Mouse (Mus musculus): ENCODE results near the gene Klrb1a. TPM values are rescaled to one million over a fixed set of nuclear protein-coding genes. Genes with fewer than 3 reads are reported as not detected.
A peak's percentile ranks its signal among the peaks of the same experiment; 100 is the strongest.
"Not testable (repeated sequence)": the region's sequence is repeated elsewhere in the genome, so short reads cannot be mapped to it uniquely, and the experiment has no call there.

Gene Klrb1a
- total and polyA plus RNA-seq, 3 experiments = not detected

DNA sequence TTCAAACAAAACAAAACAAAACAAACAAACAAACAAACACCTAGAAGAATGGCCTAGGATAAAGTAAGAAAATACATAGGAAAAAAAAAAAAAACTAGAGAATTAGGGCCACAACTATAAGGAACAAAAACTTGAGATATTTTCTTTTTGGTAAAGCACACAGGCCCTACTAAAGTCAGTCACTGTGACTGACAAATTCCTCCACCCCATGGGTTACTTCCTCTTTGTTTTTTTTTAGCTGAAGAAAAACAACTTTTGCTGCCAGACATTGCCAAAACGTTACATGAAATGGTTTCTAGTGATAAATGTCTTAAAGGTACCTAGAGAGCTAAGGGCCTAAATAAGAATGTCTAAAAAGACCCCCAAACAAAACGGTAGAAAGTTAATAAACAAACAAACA lies 20.7 kb upstream of the Klrb1a start:
- H3K27ac ChIP-seq (ENCODE audit: insufficient read depth, low read depth) = no peak overlapping the region
- no peak overlapping the region for H3K4me2 ChIP-seq (ENCODE audit: insufficient read depth, low read depth, poor library complexity, severe bottlenecking)
- H3K4me3 ChIP-seq (replicated peaks in 1 of 3; ENCODE audit: low read depth in 2 of 3, low read length in 2 of 3, poor library complexity in 1 of 3) = no peak overlapping the region
- peak; percentile 18 for DNase-seq (ENCODE audit: extremely low read depth)
- H3K9me3 ChIP-seq (replicated peaks; ENCODE audit: low read length) = no peaks in the 10 kb centered on the region
- dilution Hi-C loops (cut with MboI; ENCODE audit: extremely low pct_ligation_motif_present, extremely low pct_unique_long_range_greater_than_20kb, low sequenced_read_pairs) (no loop called here), in situ Hi-C loops (cut with MboI; ENCODE audit: low pct_ligation_motif_present, low pct_unique_long_range_greater_than_20kb, low sequenced_read_pairs) (no loop called here)
- TF ChIP-seq ZNF384 (IDR thresholded peaks at IDR 0.05; ENCODE audit: low read depth, low read length) (peak; percentile 43; the same call in 1 of the 2 replicates), SIN3A (IDR thresholded peaks at IDR 0.05; ENCODE audit: low read length) (no peak)
- H3K27me3 ChIP-seq (replicated peaks) = no peaks in the 10 kb centered on the region
- no peaks in the 10 kb centered on the region for H3K79me2 ChIP-seq (replicated peaks; ENCODE audit: control insufficient read depth, extremely low read depth, insufficient read depth, poor library complexity, severe bottlenecking)
- no peaks in the 10 kb centered on the region for H3K36me3 ChIP-seq (replicated peaks in 1 of 2; ENCODE audit: control insufficient read depth in 1 of 2, insufficient read depth in 1 of 2, low read length in 1 of 2)
- H3K9ac ChIP-seq (ENCODE audit: insufficient read depth, low read depth) = no peak overlapping the region
- H3K4me1 ChIP-seq (ENCODE audit: control insufficient read depth in 1 of 2, insufficient read depth in 2 of 2) = peaks cover 0 to 13% of the 10 kb centered on the region in 2 experiments; a peak in 2 of 4 replicates

- no peak for DNase-seq (ENCODE audit: extremely low read depth)
- H3K27ac ChIP-seq (ENCODE audit: insufficient read depth, low read depth) = no peak overlapping the region
- H3K79me2 ChIP-seq (replicated peaks; ENCODE audit: control insufficient read depth, extremely low read depth, insufficient read depth, poor library complexity, severe bottlenecking) = no peaks in the 10 kb centered on the region
- no peak overlapping the region for H3K9ac ChIP-seq (ENCODE audit: insufficient read depth, low read depth)
- H3K4me2 ChIP-seq (ENCODE audit: insufficient read depth, low read depth, poor library complexity, severe bottlenecking) = no peak overlapping the region
- in situ Hi-C loops (cut with MboI; ENCODE audit: low pct_ligation_motif_present, low pct_unique_long_range_greater_than_20kb, low sequenced_read_pairs) = no loop called here
- no peaks in the 10 kb centered on the region for H3K36me3 ChIP-seq (replicated peaks in 1 of 2; ENCODE audit: control insufficient read depth in 1 of 2, insufficient read depth in 1 of 2, low read length in 1 of 2)
- dilution Hi-C loops (cut with MboI; ENCODE audit: extremely low pct_ligation_motif_present, extremely low pct_unique_long_range_greater_than_20kb, low sequenced_read_pairs) = no loop called here
- peaks cover 0 to 7% of the 10 kb centered on the region in 2 experiments; a peak in 1 of 4 replicates for H3K4me1 ChIP-seq (ENCODE audit: control insufficient read depth in 1 of 2, insufficient read depth in 2 of 2)
- H3K4me3 ChIP-seq (replicated peaks in 1 of 3; ENCODE audit: low read depth in 2 of 3, low read length in 2 of 3, poor library complexity in 1 of 3) = no peak overlapping the region
- no peak for TF ChIP-seq ZC3H11A (IDR thresholded peaks at IDR 0.05; ENCODE audit: low read depth, low read length)
- no peak for TF ChIP-seq RCOR1 (conservative IDR thresholded peaks at IDR 0.05; ENCODE audit: low read depth, low read length)
- TF ChIP-seq MAFK (IDR thresholded peaks at IDR 0.05; ENCODE audit: insufficient replicate concordance, low read length) = no peak
- no peak for TF ChIP-seq CHD1 (IDR thresholded peaks at IDR 0.05; ENCODE audit: low read depth, low read length)
- TF ChIP-seq NRF1 (IDR thresholded peaks at IDR 0.05; ENCODE audit: low read depth, low read length) = no peak
- no peak for TF ChIP-seq ZMIZ1 (IDR thresholded peaks at IDR 0.05; ENCODE audit: low read depth, low read length)
- TF ChIP-seq ZKSCAN1 (IDR thresholded peaks at IDR 0.05; ENCODE audit: borderline replicate concordance, low read depth, low read length) = no peak
- no peak for TF ChIP-seq KAT2A (IDR thresholded peaks at IDR 0.05; ENCODE audit: insufficient replicate concordance, low read length)
- no peaks in the 10 kb centered on the region for H3K9me3 ChIP-seq (replicated peaks; ENCODE audit: low read length)
- no peaks in the 10 kb centered on the region for H3K27me3 ChIP-seq (replicated peaks)
These were observed 17.9 kb upstream of the Klrb1a start for GRCm38 (mm10) chr6:128641116-128641716.

DNA sequence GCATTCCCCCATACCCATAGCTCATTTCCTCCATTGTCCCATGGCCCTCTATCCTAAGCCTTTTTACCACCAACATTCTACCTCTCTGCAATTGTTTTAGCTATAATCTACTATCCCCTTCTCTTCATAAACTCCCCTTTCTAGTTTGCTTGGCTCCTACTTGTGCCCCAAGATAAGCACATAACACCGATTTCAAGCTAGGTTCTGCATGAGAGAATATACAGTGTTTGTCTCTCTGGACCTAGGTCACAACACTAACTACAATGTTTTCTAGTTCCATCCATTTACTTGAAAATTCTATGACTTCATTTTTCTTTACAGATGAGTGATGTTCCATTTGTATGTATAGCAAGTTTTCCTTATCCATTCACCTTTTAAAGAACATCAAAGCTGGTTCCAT lies 17.3 kb upstream of the Klrb1a start:
- in situ Hi-C loops (cut with MboI; ENCODE audit: low pct_ligation_motif_present, low pct_unique_long_range_greater_than_20kb, low sequenced_read_pairs) = no loop called here
- H3K27me3 ChIP-seq (replicated peaks) = no peaks in the 10 kb centered on the region
- no peak overlapping the region for H3K9ac ChIP-seq (ENCODE audit: insufficient read depth, low read depth)
- H3K4me3 ChIP-seq (replicated peaks in 1 of 3; ENCODE audit: low read depth in 2 of 3, low read length in 2 of 3, poor library complexity in 1 of 3) = no peak overlapping the region
- no peak for DNase-seq (ENCODE audit: extremely low read depth)
- no peaks in the 10 kb centered on the region for H3K36me3 ChIP-seq (replicated peaks in 1 of 2; ENCODE audit: control insufficient read depth in 1 of 2, insufficient read depth in 1 of 2, low read length in 1 of 2)
- no peaks in the 10 kb centered on the region for H3K9me3 ChIP-seq (replicated peaks; ENCODE audit: low read length)
- H3K79me2 ChIP-seq (replicated peaks; ENCODE audit: control insufficient read depth, extremely low read depth, insufficient read depth, poor library complexity, severe bottlenecking) = no peaks in the 10 kb centered on the region
- no peak for TF ChIP-seq JUND (conservative IDR thresholded peaks at IDR 0.05; ENCODE audit: low read depth, low read length)
- no peak for TF ChIP-seq GABPA (IDR thresholded peaks at IDR 0.05; ENCODE audit: insufficient replicate concordance, low read depth, low read length)
- TF ChIP-seq ZMIZ1 (IDR thresholded peaks at IDR 0.05; ENCODE audit: low read depth, low read length) = no peak
- TF ChIP-seq ZNF384 (IDR thresholded peaks at IDR 0.05; ENCODE audit: low read depth, low read length) = no peak
- TF ChIP-seq IRF4 (IDR thresholded peaks at IDR 0.05; ENCODE audit: low read depth, low read length) = no peak
- TF ChIP-seq MAFK (IDR thresholded peaks at IDR 0.05; ENCODE audit: insufficient replicate concordance, low read length) = no peak
- peaks cover 0 to 7% of the 10 kb centered on the region in 2 experiments; a peak in 1 of 4 replicates for H3K4me1 ChIP-seq (ENCODE audit: control insufficient read depth in 1 of 2, insufficient read depth in 2 of 2)
- H3K27ac ChIP-seq (ENCODE audit: insufficient read depth, low read depth) = no peak overlapping the region
- dilution Hi-C loops (cut with MboI; ENCODE audit: extremely low pct_ligation_motif_present, extremely low pct_unique_long_range_greater_than_20kb, low sequenced_read_pairs) = no loop called here
- no peak overlapping the region for H3K4me2 ChIP-seq (ENCODE audit: insufficient read depth, low read depth, poor library complexity, severe bottlenecking)

DNA sequence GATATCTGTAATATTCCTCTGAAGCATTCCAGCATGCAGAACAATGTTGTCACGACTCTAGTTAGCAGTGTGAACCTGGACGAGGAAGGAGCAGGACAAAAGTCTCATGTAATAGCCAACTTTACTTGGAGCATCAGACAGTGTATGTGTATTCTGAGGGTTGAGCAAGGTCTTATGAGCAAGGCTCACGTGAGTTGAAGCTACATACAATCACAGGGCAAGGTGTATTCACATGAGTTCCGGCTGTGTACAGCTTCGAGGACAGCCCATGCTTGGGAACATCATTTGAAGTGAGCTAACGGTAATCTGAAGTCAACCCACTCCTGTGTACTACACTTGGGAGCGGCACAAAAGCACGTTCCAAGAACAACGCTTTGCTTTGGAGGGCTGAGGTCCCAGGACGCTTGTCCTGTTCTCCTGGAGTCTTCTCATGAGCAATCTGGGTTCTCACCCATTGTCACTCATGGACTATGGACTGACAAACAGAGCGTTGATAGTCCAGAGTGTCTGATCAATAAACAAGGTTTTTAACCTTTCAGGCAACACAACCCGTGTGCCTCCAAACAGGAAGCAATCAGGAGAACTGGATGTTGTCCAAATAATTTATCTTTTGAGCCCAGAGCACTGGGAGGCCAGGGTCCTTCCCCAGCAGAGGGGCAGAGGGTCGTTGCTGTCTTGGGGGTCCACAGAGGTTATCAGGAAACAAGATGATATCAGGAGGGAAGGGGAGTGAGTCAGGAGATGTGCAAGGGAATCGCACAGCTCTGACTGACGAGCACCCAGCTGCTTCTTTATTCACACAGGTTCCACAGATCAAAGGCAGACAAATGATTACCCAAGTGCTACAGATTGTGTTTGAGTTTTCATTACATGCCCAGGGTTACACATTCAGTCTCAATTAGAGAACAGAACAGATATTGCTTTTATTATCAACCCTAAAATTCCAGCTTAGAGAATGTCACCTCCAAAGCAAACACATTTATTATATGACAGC lies 7.9 kb upstream of the Klrb1a start:
- H3K9me3 ChIP-seq (replicated peaks; ENCODE audit: low read length); H3K9ac ChIP-seq (ENCODE audit: insufficient read depth, low read depth); DNase-seq (ENCODE audit: extremely low read depth); H3K36me3 ChIP-seq (replicated peaks in 1 of 2; ENCODE audit: control insufficient read depth in 1 of 2, insufficient read depth in 1 of 2, low read length in 1 of 2); dilution Hi-C loops (cut with MboI; ENCODE audit: extremely low pct_ligation_motif_present, extremely low pct_unique_long_range_greater_than_20kb, low sequenced_read_pairs); H3K4me3 ChIP-seq (replicated peaks in 1 of 3; ENCODE audit: low read depth in 2 of 3, low read length in 2 of 3, poor library complexity in 1 of 3); H3K27me3 ChIP-seq (replicated peaks); H3K27ac ChIP-seq (ENCODE audit: insufficient read depth, low read depth); H3K79me2 ChIP-seq (replicated peaks; ENCODE audit: control insufficient read depth, extremely low read depth, insufficient read depth, poor library complexity, severe bottlenecking); H3K4me2 ChIP-seq (ENCODE audit: insufficient read depth, low read depth, poor library complexity, severe bottlenecking); H3K4me1 ChIP-seq (ENCODE audit: control insufficient read depth in 1 of 2, insufficient read depth in 2 of 2); in situ Hi-C loops (cut with MboI; ENCODE audit: low pct_ligation_motif_present, low pct_unique_long_range_greater_than_20kb, low sequenced_read_pairs): not testable (repeated sequence)

Measured in CH12.LX (cell line).